Mouse (Mus musculus) midbrain, embryonic 16.5 days (tissue): ENCODE data around the gene Myo1b. TPM values are rescaled to one million over a fixed set of nuclear protein-coding genes. Genes with fewer than 3 reads are reported as not detected.

ENCODE experiments used
- ATAC-seq: fragments of 200-750 bp; cut with Nextera tagmentation; 2 replicates; pipeline ENCODE4 v1.8.0; 2017; ENCODE audit warnings: moderate TSS enrichment
- H3K27ac ChIP-seq: fragments of 300-500 bp; sonication (generic); 2 replicates; pipeline ENCODE4 v1.5.1; 2014; ENCODE audit warnings: mild to moderate bottlenecking, low read length, mixed read lengths
- H3K27me3 ChIP-seq: fragments of 300-500 bp; sonication (generic); 2 replicates; pipeline ENCODE4 v1.6.1; 2014; ENCODE audit warnings: low read depth, low read length, mixed read lengths; ENCODE audit not compliant: control insufficient read depth, insufficient read depth
- H3K36me3 ChIP-seq: fragments of 300-500 bp; sonication (generic); 2 replicates; pipeline ENCODE4 v1.6.1; 2014; ENCODE audit warnings: mild to moderate bottlenecking, low read length, moderate library complexity, mixed read lengths; ENCODE audit not compliant: control insufficient read depth, insufficient read depth
- H3K4me1 ChIP-seq: fragments of 300-500 bp; sonication (generic); 2 replicates; pipeline ENCODE4 v1.6.1; 2014; ENCODE audit warnings: mild to moderate bottlenecking, low read length, mixed read lengths; ENCODE audit not compliant: control insufficient read depth, insufficient read depth
- H3K4me2 ChIP-seq: fragments of 300-500 bp; sonication (generic); 2 replicates; pipeline ENCODE4 v1.6.1; 2014; ENCODE audit warnings: mild to moderate bottlenecking, low read length, mixed read lengths
- H3K4me3 ChIP-seq: fragments of 300-500 bp; sonication (generic); 2 replicates; pipeline ENCODE4 v1.5.1; 2014; ENCODE audit warnings: low read depth, mild to moderate bottlenecking, low read length, moderate library complexity, mixed read lengths
- H3K9ac ChIP-seq: fragments of 300-500 bp; sonication (generic); 2 replicates; pipeline ENCODE4 v1.6.1; 2014; ENCODE audit warnings: low read depth, low read length, mixed read lengths
- H3K9me3 ChIP-seq: fragments of 300-500 bp; sonication (generic); replicated peaks from 2 replicates; pipeline ENCODE4 v1.6.1; 2014; ENCODE audit warnings: mild to moderate bottlenecking, low read length, mixed read lengths; ENCODE audit not compliant: control insufficient read depth, poor library complexity, severe bottlenecking
- WGBS: fragments of 180-500 bp; shearing (Covaris S2); extraction: QIAGEN DNeasy Blood & Tissue Kit; methylation state at CpG from one replicate; pipeline ENCODE4 v1.1.7; 2014; 5-methylcytosine and 5-hydroxymethylcytosine counted together
- polyA plus RNA-seq: library from polyadenylated mRNA; unstranded; fragments of >200 nt; fragmentation: Nextera tagmentation; extraction: Ambion mirVana; gene quantifications from 2 replicates; pipeline ENCODE4 v1.2.1, GENCODE M21; 2015

Myo1b gene
- polyA plus RNA-seq, 1 experiment from 2014 or later, result 57.6 TPM

GRCm38 (mm10) chr1:51740626-51741231 is 175.1 kb downstream of the Myo1b start:
- Histone ChIP-seq H3K27ac (no peak overlapping the region), H3K4me1 (no peaks in the 10 kb centered on the region), H3K4me2 (no peak overlapping the region), H3K9me3 (no peaks in the 10 kb centered on the region), H3K36me3 (no peaks in the 10 kb centered on the region), H3K4me3 (no peak overlapping the region), H3K9ac (no peak overlapping the region), H3K27me3 (no peaks in the 10 kb centered on the region)
- 91% methylated on average over 10 of the region's 10 CpGs for WGBS
- ATAC-seq, result no peak

- Histone ChIP-seq H3K9ac (no peak overlapping the region), H3K9me3 (no peaks in the 10 kb centered on the region), H3K4me3 (no peak overlapping the region), H3K4me2 (no peak overlapping the region), H3K27me3 (no peaks in the 10 kb centered on the region), H3K36me3 (no peaks in the 10 kb centered on the region), H3K27ac (no peak overlapping the region), H3K4me1 (no peaks in the 10 kb centered on the region)
- no peak for ATAC-seq
- 76% methylated on average over 5 of the region's 5 CpGs for WGBS
Observed at GRCm38 (mm10) chr1:51739252-51739852, 176.5 kb downstream of the Myo1b start.

GRCm38 (mm10) chr1:51736822-51737221 is 179.0 kb downstream of the Myo1b start:
- H3K4me2 ChIP-seq, result no peak overlapping the region
- no peak overlapping the region for H3K4me3 ChIP-seq
- H3K9ac ChIP-seq, result no peak overlapping the region
- WGBS, result 79% methylated on average over 2 of the region's 2 CpGs
- ATAC-seq, result no peak
- no peaks in the 10 kb centered on the region for H3K9me3 ChIP-seq
- H3K27ac ChIP-seq, result no peak overlapping the region
- no peaks in the 10 kb centered on the region for H3K36me3 ChIP-seq
- no peaks in the 10 kb centered on the region for H3K4me1 ChIP-seq
- H3K27me3 ChIP-seq, result no peaks in the 10 kb centered on the region

GRCm38 (mm10) chr1:51734721-51735120 is 181.2 kb downstream of the Myo1b start:
- Histone ChIP-seq H3K4me1 (no peaks in the 10 kb centered on the region), H3K9ac (no peak overlapping the region), H3K27me3 (no peaks in the 10 kb centered on the region), H3K27ac (no peak overlapping the region), H3K36me3 (no peaks in the 10 kb centered on the region), H3K4me2 (no peak overlapping the region), H3K9me3 (no peaks in the 10 kb centered on the region), H3K4me3 (no peak overlapping the region)
- no peak for ATAC-seq
- 84% methylated on average over 6 of the region's 6 CpGs for WGBS

GRCm38 (mm10) chr1:51729407-51729806 is 186.5 kb downstream of the Myo1b start:
- H3K27me3 ChIP-seq, result no peaks in the 10 kb centered on the region
- no peak overlapping the region for H3K9ac ChIP-seq
- no peaks in the 10 kb centered on the region for H3K4me1 ChIP-seq
- no peak for ATAC-seq
- H3K27ac ChIP-seq, result no peak overlapping the region
- no peak overlapping the region for H3K4me2 ChIP-seq
- H3K36me3 ChIP-seq, result no peaks in the 10 kb centered on the region
- H3K4me3 ChIP-seq, result no peak overlapping the region
- WGBS, result 93% methylated on average over 1 of the region's 1 CpGs
- no peaks in the 10 kb centered on the region for H3K9me3 ChIP-seq

- H3K27ac ChIP-seq, result no peak overlapping the region
- H3K4me2 ChIP-seq, result no peak overlapping the region
- 87% methylated on average over 4 of the region's 4 CpGs for WGBS
Observed at GRCm38 (mm10) chr1:51728816-51729215, 187.1 kb downstream of the Myo1b start.

GRCm38 (mm10) chr1:51719897-51720673 is 195.8 kb downstream of the Myo1b start:
- Histone ChIP-seq H3K9me3 (no peaks in the 10 kb centered on the region), H3K4me1 (peaks cover 8% of the 10 kb centered on the region; the same call in 1 of the 2 replicates), H3K4me3 (no peak overlapping the region), H3K9ac (no peak overlapping the region), H3K4me2 (no peak overlapping the region), H3K27ac (no peak overlapping the region), H3K27me3 (no peaks in the 10 kb centered on the region), H3K36me3 (no peaks in the 10 kb centered on the region)
- ATAC-seq, result peak; percentile 75
- WGBS, result 54% methylated on average over 9 of the region's 9 CpGs

More at GRCm38 (mm10) chr1:51728816-51729215, 187.1 kb downstream of the Myo1b start:
- Histone ChIP-seq H3K36me3 (no peaks in the 10 kb centered on the region), H3K4me3 (no peak overlapping the region), H3K9ac (no peak overlapping the region), H3K27me3 (no peaks in the 10 kb centered on the region), H3K9me3 (no peaks in the 10 kb centered on the region), H3K4me1 (no peaks in the 10 kb centered on the region)
- no peak for ATAC-seq

GRCm38 (mm10) chr1:51710831-51711230 is 205.0 kb downstream of the Myo1b start:
- 80% methylated on average over 2 of the region's 2 CpGs for WGBS

GRCm38 (mm10) chr1:51706106-51706505 is 209.8 kb downstream of the Myo1b start:
- WGBS, result 71% methylated on average over 3 of the region's 3 CpGs

More at GRCm38 (mm10) chr1:51710831-51711230, 205.0 kb downstream of the Myo1b start:
- Histone ChIP-seq H3K4me1 (no peaks in the 10 kb centered on the region), H3K9ac (no peak overlapping the region), H3K36me3 (no peaks in the 10 kb centered on the region), H3K27me3 (no peaks in the 10 kb centered on the region), H3K27ac (no peak overlapping the region), H3K4me3 (no peak overlapping the region), H3K4me2 (no peak overlapping the region), H3K9me3 (no peaks in the 10 kb centered on the region)
- no peak for ATAC-seq

More at GRCm38 (mm10) chr1:51706106-51706505, 209.8 kb downstream of the Myo1b start:
- H3K27ac ChIP-seq, result no peak overlapping the region
- no peaks in the 10 kb centered on the region for H3K27me3 ChIP-seq
- no peak overlapping the region for H3K4me3 ChIP-seq
- no peaks in the 10 kb centered on the region for H3K36me3 ChIP-seq
- no peaks in the 10 kb centered on the region for H3K4me1 ChIP-seq
- no peak for ATAC-seq
- H3K9me3 ChIP-seq, result no peaks in the 10 kb centered on the region
- no peak overlapping the region for H3K4me2 ChIP-seq
- H3K9ac ChIP-seq, result no peak overlapping the region
